Mouse (Mus musculus): ENCODE measurements at regions not wholly inside any gene's neighbourhood (a gene's known extent, or its start where the extent isn't known, plus 50 kb on each side); places are given as distances from the start of the nearest gene placed in this dataset.
"Not testable (repeated sequence)": the region's sequence is repeated elsewhere in the genome, so short reads cannot be mapped to it uniquely, and the experiment has no call there.

GRCm38 (mm10) chr10:85242701-85243100, 57.8 kb upstream of the Cry1 start:
- no peak for ATAC-seq (ENCODE audit: low TSS enrichment)

GRCm38 (mm10) chr10:85243556-85243955, 58.7 kb upstream of the Cry1 start:
- ATAC-seq (ENCODE audit: low TSS enrichment) = no peak

- ATAC-seq (ENCODE audit: low TSS enrichment) = peak; percentile 55; the same call in 1 of the 2 replicates
Observed at GRCm38 (mm10) chr10:85265746-85266145, 80.9 kb upstream of the Cry1 start.

- no peak for ATAC-seq (ENCODE audit: low TSS enrichment)
Observed at GRCm38 (mm10) chr10:85266148-85266547, 81.3 kb upstream of the Cry1 start.

- no peak for ATAC-seq (ENCODE audit: low TSS enrichment)
Observed at GRCm38 (mm10) chr10:85266796-85267195, 81.9 kb upstream of the Cry1 start.

- no peak for ATAC-seq (ENCODE audit: low TSS enrichment)
Observed at GRCm38 (mm10) chr10:85270209-85270608, 85.3 kb upstream of the Cry1 start.

GRCm38 (mm10) chr10:85276793-85277192, 91.9 kb upstream of the Cry1 start:
- ATAC-seq (ENCODE audit: low TSS enrichment) = no peak

GRCm38 (mm10) chr10:85291733-85292476, 94.7 kb upstream of the Btbd11 start:
- ATAC-seq (ENCODE audit: low TSS enrichment) = no peak

GRCm38 (mm10) chr10:85292477-85292855, 94.1 kb upstream of the Btbd11 start:
- no peak for ATAC-seq (ENCODE audit: low TSS enrichment)

GRCm38 (mm10) chr10:85293071-85293783, 93.4 kb upstream of the Btbd11 start:
- no peak for ATAC-seq (ENCODE audit: low TSS enrichment)

GRCm38 (mm10) chr10:85295133-85295887, 91.3 kb upstream of the Btbd11 start:
- ATAC-seq (ENCODE audit: low TSS enrichment) = no peak

GRCm38 (mm10) chr10:85311781-85312180, 74.8 kb upstream of the Btbd11 start:
- ATAC-seq (ENCODE audit: low TSS enrichment) = no peak

- not testable (repeated sequence) for ATAC-seq (ENCODE audit: low TSS enrichment)
Observed at GRCm38 (mm10) chr10:85313331-85313730, 73.3 kb upstream of the Btbd11 start.

GRCm38 (mm10) chr10:85320971-85321370, 65.6 kb upstream of the Btbd11 start:
- ATAC-seq (ENCODE audit: low TSS enrichment) = no peak

- no peak for ATAC-seq (ENCODE audit: low TSS enrichment)
Observed at GRCm38 (mm10) chr10:85322280-85322679, 64.3 kb upstream of the Btbd11 start.

- ATAC-seq (ENCODE audit: low TSS enrichment) = no peak
Observed at GRCm38 (mm10) chr10:85329382-85329781, 57.2 kb upstream of the Btbd11 start.

GRCm38 (mm10) chr10:85330938-85331691, 55.5 kb upstream of the Btbd11 start:
- no peak for ATAC-seq (ENCODE audit: low TSS enrichment)

All from frontal cortex, adult (tissue).